Mouse (Mus musculus) embryonic facial prominence, embryonic 13.5 days (tissue): ENCODE measurements around the gene Nim1k. TPM values are rescaled to one million over a fixed set of nuclear protein-coding genes. Genes with fewer than 3 reads are reported as not detected.

Experiments
- ATAC-seq: fragments of 200-750 bp; cut with Nextera tagmentation; 2 replicates; pipeline ENCODE4 v1.8.0; 2017; ENCODE audit warnings: low read depth; ENCODE audit not compliant: insufficient number of reproducible peaks, insufficient read depth, low FRiP score, low TSS enrichment
- H3K27ac ChIP-seq: fragments of 300-500 bp; sonication (generic); 2 replicates; pipeline ENCODE4 v1.5.1; 2015; ENCODE audit warnings: moderate library complexity, mild to moderate bottlenecking, inconsistent platforms
- H3K27me3 ChIP-seq: fragments of 300-500 bp; sonication (generic); 2 replicates; pipeline ENCODE4 v1.6.1; 2015; ENCODE audit warnings: mild to moderate bottlenecking, inconsistent platforms
- H3K36me3 ChIP-seq: fragments of 300-500 bp; sonication (generic); 2 replicates; pipeline ENCODE4 v1.6.1; 2015; ENCODE audit warnings: mild to moderate bottlenecking, inconsistent platforms
- H3K4me1 ChIP-seq: fragments of 300-500 bp; sonication (generic); 2 replicates; pipeline ENCODE4 v1.6.1; 2015; ENCODE audit warnings: inconsistent platforms
- H3K4me2 ChIP-seq: fragments of 300-500 bp; sonication (generic); 2 replicates; pipeline ENCODE4 v1.6.1; 2015; ENCODE audit warnings: moderate library complexity, mild to moderate bottlenecking, inconsistent platforms
- H3K4me3 ChIP-seq: fragments of 300-500 bp; sonication (generic); 2 replicates; pipeline ENCODE4 v1.5.1; 2015; ENCODE audit warnings: mild to moderate bottlenecking, inconsistent platforms
- H3K9ac ChIP-seq: fragments of 300-500 bp; sonication (generic); 2 replicates; pipeline ENCODE4 v1.6.1; 2015; ENCODE audit warnings: mild to moderate bottlenecking, inconsistent platforms
- H3K9me3 ChIP-seq: fragments of 300-500 bp; sonication (generic); 2 replicates; pipeline ENCODE4 v1.6.1; 2016; ENCODE audit warnings: inconsistent platforms
- WGBS: fragments of 180-500 bp; shearing (Covaris S2); methylation state at CpG from one replicate; pipeline ENCODE4 v1.1.7; 2015; ENCODE audit warnings: mixed read lengths; 5-methylcytosine and 5-hydroxymethylcytosine counted together
- polyA plus RNA-seq: library from polyadenylated mRNA; unstranded; fragments of >200 nt; fragmentation: Nextera tagmentation; extraction: Ambion mirVana; gene quantifications from 2 replicates; pipeline ENCODE4 v1.2.1, GENCODE M21; 2015

Nim1k gene
- polyA plus RNA-seq: 0.77 and 1.4 TPM in 2 replicates

DNA sequence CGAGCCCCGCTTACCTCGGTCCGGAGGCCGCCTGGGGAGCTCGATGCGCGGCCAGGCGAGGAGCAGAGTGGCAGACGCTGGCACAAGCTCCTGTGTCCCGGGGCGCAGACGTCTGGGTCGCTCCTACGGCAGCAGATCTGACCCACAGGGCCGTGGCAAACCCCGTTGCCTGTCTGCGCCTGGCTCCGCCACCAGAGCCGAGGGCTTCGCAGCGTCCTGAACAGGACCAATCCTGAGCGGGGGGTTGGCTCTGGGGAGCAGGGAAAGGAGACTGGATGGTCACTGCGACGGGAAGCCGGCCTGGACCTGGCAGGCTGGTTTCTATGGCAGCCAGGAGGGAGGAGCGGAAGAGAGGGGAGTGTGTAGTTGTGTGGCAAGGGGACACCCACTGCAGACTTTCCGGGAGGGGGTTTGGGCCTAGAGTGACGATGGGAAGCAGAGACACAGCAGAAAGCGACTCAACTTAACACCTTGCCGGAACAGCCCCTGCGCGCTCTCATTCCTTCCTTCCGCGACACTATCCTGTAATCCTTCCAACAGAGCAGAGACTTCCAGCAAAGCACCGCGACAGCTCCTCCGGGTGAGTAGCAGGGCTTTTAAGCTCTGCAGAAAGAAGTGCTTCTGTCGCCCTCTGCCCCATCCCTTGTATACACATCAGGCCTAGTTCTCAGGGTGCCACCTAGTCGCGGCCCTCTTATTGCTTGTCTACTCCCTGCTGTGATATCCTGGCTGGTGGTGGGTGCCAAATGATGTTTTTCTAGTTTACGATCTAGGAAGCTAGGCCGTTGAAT is at the start of gene Nim1k:
Gene Nim1k (minus strand): TSS at position 202 of the 791 bp plus-strand sequence.
- Histone ChIP-seq H3K27ac (0 out of 2 replicates have a peak within 1 kb of the TSS, but pooled peaks have one; percentile 22), H3K27me3 (no peaks in the 10 kb centered on the region), H3K4me2 (peak within 1 kb of the TSS; percentile 98), H3K4me1 (peaks cover 17% of the 10 kb centered on the region), H3K9ac (peak within 1 kb of the TSS; percentile 80), H3K4me3 (peak within 1 kb of the TSS; percentile 57), H3K36me3 (peaks cover 5% of the 10 kb centered on the region), H3K9me3 (no peaks in the 10 kb centered on the region)
- under 1% methylated on average over 43 of the region's 43 CpGs for WGBS
- ATAC-seq: peak; percentile 83

DNA sequence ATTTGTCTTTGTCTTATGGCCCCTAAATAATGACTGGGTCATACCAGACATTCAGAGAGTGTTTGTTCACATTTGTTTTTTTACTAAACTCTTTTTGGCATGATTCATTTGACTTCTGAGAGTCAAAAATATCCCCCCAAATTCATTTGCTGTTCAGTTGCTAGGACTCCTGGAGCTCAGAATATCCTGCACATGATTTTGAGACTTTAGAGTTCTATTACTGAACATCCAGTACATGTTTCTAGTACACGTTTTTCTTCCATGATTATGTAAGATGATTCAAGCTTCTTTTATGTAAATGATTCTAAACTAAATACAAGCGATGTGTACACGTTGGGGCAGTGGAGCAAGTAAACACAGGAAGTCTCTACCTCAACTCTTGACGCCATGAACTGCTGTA is 42.0 kb upstream of the Nim1k start:
- Histone ChIP-seq H3K36me3 (no peaks in the 10 kb centered on the region), H3K4me3 (no peak overlapping the region), H3K4me2 (no peak overlapping the region), H3K9me3 (no peaks in the 10 kb centered on the region), H3K4me1 (no peaks in the 10 kb centered on the region), H3K9ac (no peak overlapping the region), H3K27me3 (no peaks in the 10 kb centered on the region), H3K27ac (no peak overlapping the region)
- no peak for ATAC-seq
- 60% methylated on average over 4 of the region's 4 CpGs for WGBS

DNA sequence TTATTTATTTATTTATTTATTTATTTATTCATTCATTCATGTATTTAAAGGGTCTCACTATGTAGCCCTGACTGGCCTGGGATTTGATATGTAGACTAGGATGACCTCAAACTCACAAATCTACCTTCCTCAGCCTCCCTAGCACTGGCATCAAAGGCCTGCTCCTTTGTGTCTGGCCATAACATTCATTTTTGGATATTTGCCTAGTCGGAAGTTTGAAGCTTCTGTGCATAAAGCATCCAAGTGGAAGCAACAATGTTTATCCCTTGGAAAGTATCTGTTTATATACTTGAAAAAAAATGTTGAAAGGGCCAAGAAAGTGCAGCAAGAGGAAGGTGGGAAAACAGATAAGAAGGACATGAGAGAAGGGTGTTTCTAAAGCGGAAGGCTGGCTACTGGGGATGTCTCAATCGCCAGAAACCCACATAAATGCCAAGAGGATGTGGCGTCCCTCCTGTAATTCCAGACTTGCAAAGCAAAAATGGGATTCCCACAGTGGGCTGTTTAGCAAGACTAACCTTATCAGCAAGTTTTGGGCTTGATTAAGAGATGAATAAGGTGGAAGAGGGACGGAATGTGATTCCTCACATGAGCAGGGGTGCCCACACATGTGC is 37.2 kb upstream of the Nim1k start:
- peaks cover 16% of the 10 kb centered on the region for H3K4me1 ChIP-seq
- H3K36me3 ChIP-seq: peaks cover 8% of the 10 kb centered on the region
- H3K9me3 ChIP-seq: no peaks in the 10 kb centered on the region
- no peak for ATAC-seq
- no peak overlapping the region for H3K4me2 ChIP-seq
- no peak overlapping the region for H3K9ac ChIP-seq
- H3K4me3 ChIP-seq: no peak overlapping the region
- H3K27ac ChIP-seq: no peak overlapping the region
- H3K27me3 ChIP-seq: no peaks in the 10 kb centered on the region
- 81% methylated on average over 5 of the region's 5 CpGs for WGBS

DNA sequence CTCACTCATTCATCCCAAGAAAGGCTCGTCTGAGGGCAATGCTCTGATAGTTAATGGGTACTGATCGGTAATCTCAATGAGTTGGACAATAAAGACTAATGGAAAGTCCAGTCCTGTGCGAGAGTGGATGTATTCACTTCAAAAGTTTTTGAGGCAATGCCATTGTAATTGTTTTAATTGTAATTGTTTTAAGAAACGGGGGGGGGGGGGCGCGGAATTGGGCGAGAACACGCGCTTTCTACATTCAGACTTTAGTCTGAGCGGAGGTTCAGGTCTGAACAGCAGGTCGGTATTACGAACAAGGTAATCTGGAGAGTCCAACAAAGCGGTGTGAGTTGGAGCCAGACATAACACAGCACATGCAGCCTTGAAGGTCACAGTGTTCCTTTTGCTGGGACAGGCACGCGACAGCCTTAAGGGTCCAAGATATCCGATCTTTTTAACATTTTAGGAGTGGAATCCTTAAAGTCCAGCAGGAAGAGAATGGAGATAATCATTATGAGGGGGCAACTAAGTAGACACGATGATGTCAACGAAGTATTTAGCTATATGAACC is 36.0 kb upstream of the Nim1k start:
- Histone ChIP-seq H3K9me3 (no peaks in the 10 kb centered on the region), H3K27me3 (no peaks in the 10 kb centered on the region), H3K27ac (peak overlapping the region; percentile 97), H3K4me2 (peak overlapping the region; percentile 80), H3K36me3 (peaks cover 18% of the 10 kb centered on the region), H3K9ac (peak overlapping the region; percentile 99), H3K4me1 (peaks cover 18% of the 10 kb centered on the region), H3K4me3 (peak overlapping the region; percentile 90)
- ATAC-seq: no peak
- WGBS: 4% methylated on average over 18 of the region's 18 CpGs

DNA sequence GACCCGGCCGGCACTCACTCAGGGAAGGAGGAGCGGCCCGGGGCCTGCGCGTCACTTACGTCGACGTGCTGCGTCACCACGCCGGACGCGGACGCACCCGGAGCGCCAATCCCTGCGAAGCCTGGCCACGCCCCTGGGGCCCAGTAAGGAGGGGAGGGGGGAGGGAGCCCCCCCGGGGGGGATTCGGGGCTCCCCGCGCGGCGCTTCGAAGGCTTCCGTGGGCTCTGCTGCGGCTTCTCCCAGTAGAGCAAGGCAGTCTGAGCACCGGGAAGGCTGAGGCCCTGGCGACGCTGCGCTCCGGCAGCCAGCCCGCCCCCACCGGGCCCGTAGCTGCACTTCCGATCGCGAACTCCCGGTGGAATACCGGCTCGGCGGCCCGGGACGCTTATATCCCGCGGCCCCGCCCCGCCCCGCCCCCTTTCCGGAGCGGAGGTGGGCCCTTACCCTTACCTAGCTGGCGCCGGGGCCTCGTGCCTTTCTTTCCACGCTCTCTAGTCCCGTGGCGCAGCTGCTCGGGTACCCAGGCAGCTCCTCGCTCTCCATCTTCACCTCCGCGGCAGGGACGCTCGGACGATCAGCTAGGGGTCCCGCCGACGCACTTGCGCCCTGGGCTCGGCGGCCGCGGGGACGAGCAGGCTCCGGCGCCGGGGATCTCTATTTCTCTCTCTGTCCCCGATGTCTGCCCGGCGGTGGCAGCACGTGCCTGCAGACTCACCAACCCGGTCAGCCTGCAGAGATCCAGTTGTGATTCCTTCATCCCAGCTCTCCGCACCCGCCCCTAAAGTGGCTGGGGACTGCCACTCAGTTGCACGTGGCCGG is 35.3 kb upstream of the Nim1k start, which contains the start of gene Zfp131:
Gene Zfp131 (minus strand): TSS at position 129 of the 819 bp plus-strand sequence.
- Histone ChIP-seq H3K4me1 (peaks cover 19% of the 10 kb centered on the region), H3K36me3 (peaks cover 22% of the 10 kb centered on the region), H3K4me3 (peak within 1 kb of the TSS; percentile 90), H3K9me3 (no peaks in the 10 kb centered on the region), H3K4me2 (peak within 1 kb of the TSS; percentile 80), H3K9ac (peak within 1 kb of the TSS; percentile 99), H3K27ac (peak within 1 kb of the TSS; percentile 97), H3K27me3 (no peaks in the 10 kb centered on the region)
- peak; percentile 96 for ATAC-seq
- under 1% methylated on average over 75 of the region's 86 CpGs for WGBS

DNA sequence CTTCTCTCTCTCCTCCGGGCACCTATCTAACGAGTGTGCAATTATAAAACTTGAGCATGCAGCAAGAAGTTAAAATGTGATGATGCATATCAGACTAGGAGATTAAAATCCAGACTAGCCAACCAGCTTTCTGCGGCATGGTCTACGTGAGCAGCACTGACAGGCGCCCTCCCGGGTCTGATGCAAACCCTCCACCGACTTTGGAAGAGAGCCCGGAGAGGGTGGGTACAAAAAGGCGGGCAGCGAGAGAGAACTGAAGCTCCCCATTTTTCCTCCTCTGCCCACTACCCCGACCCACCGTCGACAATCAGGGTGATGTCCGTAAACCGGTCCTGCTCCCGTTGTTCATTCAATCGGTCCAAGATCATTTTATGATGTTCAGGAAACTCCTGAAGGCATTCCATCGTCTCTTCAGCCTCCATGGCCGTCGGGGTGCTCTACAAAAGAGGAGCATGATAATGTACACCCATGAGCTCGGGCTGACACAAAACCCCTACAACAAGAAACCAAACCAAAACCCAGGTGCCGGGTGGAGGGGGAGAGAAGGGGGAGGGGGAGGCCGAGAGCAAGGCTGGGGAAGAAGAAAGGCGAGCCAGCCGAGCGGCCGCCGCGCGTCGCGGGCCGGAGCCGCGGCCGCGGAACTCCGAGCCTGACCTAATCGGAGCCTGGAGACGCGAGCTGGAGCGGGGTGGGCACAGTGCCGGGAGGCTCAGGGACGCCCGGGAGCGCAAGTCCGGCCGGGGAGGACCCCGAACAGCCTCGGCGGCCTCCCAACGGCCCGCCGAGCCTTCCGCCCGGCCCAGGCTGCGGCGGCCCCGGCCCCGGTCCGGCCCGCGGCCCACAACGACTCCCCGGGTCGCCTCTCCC is 34.4 kb upstream of the Nim1k start:
- Histone ChIP-seq H3K4me2 (peak overlapping the region; percentile 80), H3K36me3 (peaks cover 30% of the 10 kb centered on the region), H3K9me3 (no peaks in the 10 kb centered on the region), H3K9ac (peak overlapping the region; percentile 99), H3K27me3 (no peaks in the 10 kb centered on the region), H3K27ac (peak overlapping the region; percentile 97), H3K4me3 (peak overlapping the region; percentile 90), H3K4me1 (peaks cover 19% of the 10 kb centered on the region)
- WGBS: under 1% methylated on average over 41 of the region's 66 CpGs
- peak; percentile 56; the same call in 1 of the 2 replicates for ATAC-seq

DNA sequence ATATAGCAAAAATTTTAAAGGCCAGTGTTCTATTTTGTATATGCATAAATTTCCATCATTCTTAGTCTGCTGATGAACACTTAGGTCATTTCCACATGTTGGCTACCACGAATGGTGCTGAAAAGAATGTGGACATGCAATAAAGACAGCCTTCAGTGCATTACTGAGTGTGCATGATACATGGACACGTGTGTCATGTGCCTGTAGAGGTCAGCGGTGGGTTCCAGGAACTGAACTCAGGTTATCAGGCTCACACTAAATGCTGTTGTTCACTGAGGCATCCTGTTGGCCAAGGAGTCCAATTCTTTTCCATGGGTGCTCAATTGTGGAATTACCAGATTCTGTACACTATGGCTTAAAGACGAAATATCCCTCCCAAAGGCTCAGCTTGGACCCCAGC is 27.9 kb upstream of the Nim1k start:
- WGBS: 81% methylated on average over 4 of the region's 4 CpGs

DNA sequence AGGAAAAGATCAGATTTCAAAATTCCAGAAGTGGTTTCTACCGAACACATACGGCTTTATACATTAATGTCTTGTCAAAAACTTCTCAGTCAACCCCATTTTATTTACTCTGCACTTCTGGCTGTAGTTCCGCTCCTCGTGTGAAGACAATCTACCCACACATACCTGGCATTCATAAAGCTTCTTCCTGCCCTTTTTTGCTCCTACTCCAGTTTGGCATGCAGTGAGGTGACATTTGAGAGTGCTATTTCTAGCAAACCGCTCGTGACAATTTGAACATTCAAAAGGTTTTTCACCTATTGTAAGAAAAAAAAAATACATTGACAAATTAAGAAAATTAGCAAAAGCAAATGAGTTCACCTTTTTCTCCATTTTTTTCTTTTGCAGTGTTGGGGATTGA is 12.9 kb upstream of the Nim1k start:
- no peaks in the 10 kb centered on the region for H3K9me3 ChIP-seq
- H3K36me3 ChIP-seq: peaks cover 84% of the 10 kb centered on the region
- no peak overlapping the region for H3K9ac ChIP-seq
- WGBS: 62% methylated on average over 6 of the region's 6 CpGs
- no peak overlapping the region for H3K27ac ChIP-seq
- ATAC-seq: no peak
- H3K27me3 ChIP-seq: no peaks in the 10 kb centered on the region
- H3K4me1 ChIP-seq: no peaks in the 10 kb centered on the region
- no peak overlapping the region for H3K4me2 ChIP-seq
- no peak overlapping the region for H3K4me3 ChIP-seq

More for the DNA sequence above, 27.9 kb upstream of the Nim1k start:
- no peak overlapping the region for H3K9ac ChIP-seq
- 0 out of 2 replicates have a peak, but pooled peaks cover 3% of the 10 kb centered on the region for H3K4me1 ChIP-seq
- H3K9me3 ChIP-seq: no peaks in the 10 kb centered on the region
- H3K4me3 ChIP-seq: no peak overlapping the region
- peaks cover 84% of the 10 kb centered on the region for H3K36me3 ChIP-seq
- no peak overlapping the region for H3K27ac ChIP-seq
- no peak overlapping the region for H3K4me2 ChIP-seq
- H3K27me3 ChIP-seq: no peaks in the 10 kb centered on the region
- no peak for ATAC-seq

DNA sequence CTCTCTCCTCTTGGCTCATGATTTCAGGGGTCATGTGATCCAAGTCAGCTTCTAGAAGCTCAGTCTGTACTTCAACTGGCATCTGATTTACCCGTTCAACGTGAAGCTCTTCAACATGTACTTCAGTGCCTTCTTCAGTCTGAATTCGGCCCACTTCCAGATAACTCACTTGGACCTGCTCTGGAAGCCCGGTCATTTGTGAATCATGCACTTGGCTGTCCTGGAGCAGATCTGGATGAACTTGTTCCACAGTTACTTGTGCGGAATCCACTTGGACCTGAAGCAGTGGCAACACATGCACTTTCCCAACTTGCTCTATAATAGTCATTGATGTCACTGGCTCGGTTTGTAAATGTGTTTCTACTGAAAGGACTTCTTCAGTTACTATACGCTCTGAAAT is 10.8 kb upstream of the Nim1k start:
- Histone ChIP-seq H3K27me3 (no peaks in the 10 kb centered on the region), H3K4me1 (no peaks in the 10 kb centered on the region), H3K4me3 (no peak overlapping the region), H3K36me3 (peaks cover 70% of the 10 kb centered on the region), H3K9ac (no peak overlapping the region), H3K4me2 (no peak overlapping the region), H3K9me3 (no peaks in the 10 kb centered on the region), H3K27ac (no peak overlapping the region)
- ATAC-seq: no peak
- 94% methylated on average over 7 of the region's 7 CpGs for WGBS

DNA sequence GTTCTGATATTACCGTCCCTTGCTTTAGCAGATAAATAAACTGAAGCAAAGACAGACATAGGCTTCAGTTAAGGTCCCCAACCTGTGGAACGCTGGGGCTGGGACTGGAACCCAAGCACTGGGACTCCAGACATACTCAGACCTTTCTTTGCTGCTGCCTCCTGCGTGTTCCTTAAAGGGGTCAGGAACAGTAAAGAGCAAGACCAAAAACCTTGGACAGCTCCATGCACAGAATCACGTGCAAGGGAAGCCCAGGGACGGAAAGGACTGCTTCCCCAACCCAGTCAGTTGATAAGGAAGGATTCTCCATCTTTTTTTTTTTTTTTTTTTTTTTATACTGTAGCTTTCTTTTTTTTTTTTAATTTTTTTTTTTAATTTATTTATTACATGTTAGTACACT is 1.1 kb upstream of the Nim1k start:
- H3K36me3 ChIP-seq: peaks cover 12% of the 10 kb centered on the region
- no peak overlapping the region for H3K27ac ChIP-seq
- H3K9me3 ChIP-seq: no peaks in the 10 kb centered on the region
- no peak for ATAC-seq
- no peak overlapping the region for H3K9ac ChIP-seq
- no peak overlapping the region for H3K4me3 ChIP-seq
- peaks cover 17% of the 10 kb centered on the region for H3K4me1 ChIP-seq
- H3K4me2 ChIP-seq: peak overlapping the region; percentile 98
- 24% methylated on average over 5 of the region's 5 CpGs for WGBS
- H3K27me3 ChIP-seq: no peaks in the 10 kb centered on the region
